Mouse (Mus musculus) ES-Bruce4 (cell line): ENCODE results near the gene Kcnn4. TPM values are rescaled to one million over a fixed set of nuclear protein-coding genes. Genes with fewer than 3 reads are reported as not detected.
A peak's percentile ranks its signal among the peaks of the same experiment; 100 is the strongest.

Experiments
- H3K27ac ChIP-seq: 2 replicates; pipeline ENCODE4 v1.5.1; 2012; ENCODE audit warnings: low read length, inconsistent platforms; ENCODE audit not compliant: insufficient read depth
- H3K27me3 ChIP-seq: 2 replicates; pipeline ENCODE4 v1.6.1; 2012; ENCODE audit warnings: mild to moderate bottlenecking, low read length, inconsistent platforms; ENCODE audit not compliant: control insufficient read depth, poor library complexity, insufficient read depth, severe bottlenecking
- H3K36me3 ChIP-seq: 2 replicates; pipeline ENCODE4 v1.6.1; 2012; ENCODE audit warnings: inconsistent platforms, mild to moderate bottlenecking, low read length, moderate library complexity; ENCODE audit not compliant: control insufficient read depth, poor library complexity, insufficient read depth, severe bottlenecking
- H3K4me1 ChIP-seq: one replicate; pipeline ENCODE4 v1.8.1; 2011; ENCODE audit warnings: low read length; ENCODE audit not compliant: control insufficient read depth, insufficient read depth
- H3K4me3 ChIP-seq: 2 replicates; pipeline ENCODE4 v1.5.1; 2011; ENCODE audit warnings: low read depth, mild to moderate bottlenecking, low read length
- H3K9ac ChIP-seq: 2 replicates; pipeline ENCODE4 v1.6.1; 2012; ENCODE audit warnings: low read depth, mild to moderate bottlenecking, inconsistent platforms; ENCODE audit not compliant: poor library complexity, severe bottlenecking
- H3K9me3 ChIP-seq: replicated peaks from 2 replicates; pipeline ENCODE4 v1.6.1; 2012; ENCODE audit warnings: mild to moderate bottlenecking, low read length, inconsistent platforms; ENCODE audit not compliant: control insufficient read depth, poor library complexity, insufficient read depth, severe bottlenecking
- CTCF ChIP-seq: IDR thresholded peaks from one replicate; pipeline ENCODE4 v1.8.1; 2011; ENCODE audit warnings: low read depth, low read length
- EP300 ChIP-seq: IDR thresholded peaks from 2 replicates; pipeline ENCODE4 v1.6.1; 2011; ENCODE audit warnings: low read depth, low read length; ENCODE audit not compliant: insufficient read depth
- POLR2A ChIP-seq: IDR thresholded peaks from one replicate; pipeline ENCODE4 v1.8.1; 2011; ENCODE audit warnings: low read length; ENCODE audit not compliant: insufficient read depth
- polyA plus RNA-seq: library from polyadenylated mRNA; stranded (reverse); fragments of >200 nt; gene quantifications from 2 replicates; pipeline ENCODE4 v1.2.4, GENCODE M21; 2011; ENCODE audit warnings: low read depth; ENCODE audit not compliant: missing spikeins, insufficient read depth, insufficient read length

Kcnn4 gene
- polyA plus RNA-seq, 1 experiment = 1.8 TPM

- Histone ChIP-seq H3K27ac (no peak overlapping the region), H3K4me1 (no peaks in the 10 kb centered on the region), H3K27me3 (no peaks in the 10 kb centered on the region), H3K36me3 (no peaks in the 10 kb centered on the region), H3K9me3 (no peaks in the 10 kb centered on the region), H3K4me3 (no peak overlapping the region), H3K9ac (no peak overlapping the region)
- TF ChIP-seq EP300 = no peak
- TF ChIP-seq CTCF = peak; percentile 65
Observed at GRCm38 (mm10) chr7:24346444-24346843, 23.6 kb upstream of the Kcnn4 start.

GRCm38 (mm10) chr7:24348896-24349295 is 21.2 kb upstream of the Kcnn4 start, which contains the start of gene Lypd5:
Lypd5 (plus strand) TSS chr7:24349196.
- TF ChIP-seq EP300 (no peak), CTCF (no peak), POLR2A (no peak)
- H3K4me3 ChIP-seq = no peak within 1 kb of the TSS
- H3K9me3 ChIP-seq = no peaks in the 10 kb centered on the region
- no peaks in the 10 kb centered on the region for H3K4me1 ChIP-seq
- no peak within 1 kb of the TSS for H3K27ac ChIP-seq
- H3K27me3 ChIP-seq = no peaks in the 10 kb centered on the region
- no peaks in the 10 kb centered on the region for H3K36me3 ChIP-seq
- no peak within 1 kb of the TSS for H3K9ac ChIP-seq

GRCm38 (mm10) chr7:24355646-24356045 is 14.4 kb upstream of the Kcnn4 start:
- TF ChIP-seq CTCF (no peak), EP300 (no peak)
- Histone ChIP-seq H3K27ac (no peak overlapping the region), H3K27me3 (no peaks in the 10 kb centered on the region), H3K4me1 (no peaks in the 10 kb centered on the region), H3K9me3 (no peaks in the 10 kb centered on the region), H3K36me3 (no peaks in the 10 kb centered on the region), H3K4me3 (no peak overlapping the region), H3K9ac (no peak overlapping the region)

GRCm38 (mm10) chr7:24356081-24356480 is 14.0 kb upstream of the Kcnn4 start:
- H3K27ac ChIP-seq = no peak overlapping the region
- H3K9ac ChIP-seq = no peak overlapping the region
- no peaks in the 10 kb centered on the region for H3K4me1 ChIP-seq
- TF ChIP-seq CTCF = no peak
- no peak for TF ChIP-seq POLR2A
- TF ChIP-seq EP300 = no peak
- no peak overlapping the region for H3K4me3 ChIP-seq
- no peaks in the 10 kb centered on the region for H3K36me3 ChIP-seq
- no peaks in the 10 kb centered on the region for H3K9me3 ChIP-seq
- H3K27me3 ChIP-seq = no peaks in the 10 kb centered on the region

- H3K9ac ChIP-seq = no peak overlapping the region
- no peaks in the 10 kb centered on the region for H3K36me3 ChIP-seq
- H3K27ac ChIP-seq = no peak overlapping the region
- no peaks in the 10 kb centered on the region for H3K27me3 ChIP-seq
- H3K4me1 ChIP-seq = no peaks in the 10 kb centered on the region
- TF ChIP-seq CTCF = peak; percentile 86
- no peak for TF ChIP-seq EP300
- no peak for TF ChIP-seq POLR2A
- H3K4me3 ChIP-seq = no peak overlapping the region
- no peaks in the 10 kb centered on the region for H3K9me3 ChIP-seq
Observed at GRCm38 (mm10) chr7:24357899-24358298, 12.2 kb upstream of the Kcnn4 start.

- H3K4me3 ChIP-seq = no peak overlapping the region
- no peaks in the 10 kb centered on the region for H3K4me1 ChIP-seq
- H3K36me3 ChIP-seq = no peaks in the 10 kb centered on the region
- TF ChIP-seq EP300 (no peak), CTCF (peak; percentile 11), POLR2A (no peak)
- no peak overlapping the region for H3K27ac ChIP-seq
- no peaks in the 10 kb centered on the region for H3K27me3 ChIP-seq
- no peak overlapping the region for H3K9ac ChIP-seq
- H3K9me3 ChIP-seq = no peaks in the 10 kb centered on the region
Observed at GRCm38 (mm10) chr7:24359269-24359668, 10.8 kb upstream of the Kcnn4 start.
